Mouse (Mus musculus) liver, postnatal 0 days (tissue): Measurements from ENCODE around the gene Fam3c.

ENCODE experiments used
- CTCF ChIP-seq: sonication (generic); IDR thresholded peaks from 2 replicates; pipeline ENCODE4 v1.5.1; 2016; ENCODE audit warnings: antibody characterized with exemption, low read depth
- EP300 ChIP-seq: IDR thresholded peaks from 2 replicates; pipeline ENCODE4 v1.6.1; 2016; ENCODE audit warnings: antibody characterized with exemption, low read depth, mild to moderate bottlenecking

GRCm38 (mm10) chr6:22297028-22297427 lies 59.0 kb downstream of the Fam3c start:
- TF ChIP-seq CTCF (no peak), EP300 (no peak)
